Mouse (Mus musculus) colon, adult 2 months (tissue): ENCODE results near the gene Arl6ip6. TPM values are rescaled to one million over a fixed set of nuclear protein-coding genes. Genes with fewer than 3 reads are reported as not detected.

Experiments
- polyA plus RNA-seq: library from polyadenylated mRNA; depleted of rRNA; stranded (reverse); fragments of >200 nt; gene quantifications from 2 replicates; pipeline ENCODE4 v1.2.3, GENCODE M21; 2012; rRNA removed

Gene Arl6ip6
- polyA plus RNA-seq: 7.1 and 8.3 TPM in 2 replicates

GRCm38 (mm10) chr2:53191523-53192220, at the start of gene Arl6ip6:
Gene Arl6ip6, plus strand, starts transcription at chr2:53191726.

GRCm38 (mm10) chr2:53190684-53191511, 628 bp upstream of the Arl6ip6 start, which contains the start of gene Prpf40a:
Gene Prpf40a, minus strand, starts transcription at chr2:53191284.

Other genes with a start within 250 kb of the Arl6ip6 start
- gene Prpf40a, start 442 bp upstream of the Arl6ip6 start, polyA plus RNA-seq: 21.7 and 22.3 TPM in 2 replicates